Mouse (Mus musculus) midbrain, embryonic 13.5 days (tissue): ENCODE results near the gene Pmepa1. TPM values are rescaled to one million over a fixed set of nuclear protein-coding genes. Genes with fewer than 3 reads are reported as not detected.

Experiments used
- ATAC-seq: fragments of 200-750 bp; cut with Nextera tagmentation; 2 replicates; pipeline ENCODE4 v1.8.0; 2017; ENCODE audit warnings: mild to moderate bottlenecking, moderate TSS enrichment, moderate library complexity
- H3K27ac ChIP-seq: fragments of 300-500 bp; sonication (generic); 2 replicates; pipeline ENCODE4 v1.5.1; 2015; ENCODE audit warnings: inconsistent platforms, mild to moderate bottlenecking, moderate library complexity
- H3K27me3 ChIP-seq: fragments of 300-500 bp; sonication (generic); 2 replicates; pipeline ENCODE4 v1.6.1; 2015; ENCODE audit warnings: mild to moderate bottlenecking, inconsistent platforms
- H3K36me3 ChIP-seq: fragments of 300-500 bp; sonication (generic); 2 replicates; pipeline ENCODE4 v1.6.1; 2015; ENCODE audit warnings: mild to moderate bottlenecking, inconsistent platforms
- H3K4me1 ChIP-seq: fragments of 300-500 bp; sonication (generic); replicated peaks from 2 replicates; pipeline ENCODE4 v1.6.1; 2015; ENCODE audit warnings: inconsistent platforms
- H3K4me2 ChIP-seq: fragments of 300-500 bp; sonication (generic); replicated peaks from 2 replicates; pipeline ENCODE4 v1.6.1; 2015; ENCODE audit warnings: moderate library complexity, mild to moderate bottlenecking, inconsistent platforms
- H3K4me3 ChIP-seq: fragments of 300-500 bp; sonication (generic); replicated peaks from 2 replicates; pipeline ENCODE4 v1.5.1; 2015; ENCODE audit warnings: mild to moderate bottlenecking, inconsistent platforms
- H3K9ac ChIP-seq: fragments of 300-500 bp; sonication (generic); replicated peaks from 2 replicates; pipeline ENCODE4 v1.6.1; 2015; ENCODE audit warnings: mild to moderate bottlenecking, inconsistent platforms
- H3K9me3 ChIP-seq: fragments of 300-500 bp; sonication (generic); 2 replicates; pipeline ENCODE4 v1.6.1; 2016; ENCODE audit warnings: mild to moderate bottlenecking, inconsistent platforms
- WGBS: fragments of 180-500 bp; shearing (Covaris S2); methylation state at CpG from one replicate; pipeline ENCODE4 v1.1.7; 2015; 5-methylcytosine and 5-hydroxymethylcytosine counted together
- polyA plus RNA-seq: library from polyadenylated mRNA; unstranded; fragments of >200 nt; fragmentation: Nextera tagmentation; extraction: Ambion mirVana; gene quantifications from 2 replicates; pipeline ENCODE4 v1.2.1, GENCODE M21; 2015

Pmepa1 gene
- polyA plus RNA-seq, 1 experiment from 2014 or later, result 4.7 TPM

DNA sequence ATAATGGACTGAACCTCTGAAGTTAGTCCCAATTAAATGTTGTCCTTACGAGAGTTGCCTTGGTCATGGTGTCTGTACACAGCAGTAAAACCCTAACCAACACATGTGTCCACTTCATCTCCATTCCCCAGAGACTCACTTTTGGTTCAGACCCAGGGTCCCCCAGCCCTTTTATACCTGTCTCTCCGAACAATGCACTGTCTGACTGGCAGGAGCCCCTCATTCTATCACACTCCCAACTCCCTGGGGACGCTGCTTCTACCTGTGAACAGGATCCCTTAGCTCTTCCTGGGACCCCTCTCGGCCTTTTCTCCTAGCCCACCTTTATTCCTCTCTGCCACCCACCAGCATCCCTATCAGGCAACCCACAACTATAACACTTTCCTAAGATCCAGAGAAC, 81.5 kb downstream of the Pmepa1 start:
- Histone ChIP-seq H3K4me3 (no peak overlapping the region), H3K36me3 (no peaks in the 10 kb centered on the region), H3K4me2 (no peak overlapping the region), H3K27ac (no peak overlapping the region), H3K27me3 (no peaks in the 10 kb centered on the region), H3K9me3 (no peaks in the 10 kb centered on the region), H3K4me1 (no peaks in the 10 kb centered on the region), H3K9ac (no peak overlapping the region)
- no peak for ATAC-seq
- WGBS, result 89% methylated on average over 4 of the region's 4 CpGs

DNA sequence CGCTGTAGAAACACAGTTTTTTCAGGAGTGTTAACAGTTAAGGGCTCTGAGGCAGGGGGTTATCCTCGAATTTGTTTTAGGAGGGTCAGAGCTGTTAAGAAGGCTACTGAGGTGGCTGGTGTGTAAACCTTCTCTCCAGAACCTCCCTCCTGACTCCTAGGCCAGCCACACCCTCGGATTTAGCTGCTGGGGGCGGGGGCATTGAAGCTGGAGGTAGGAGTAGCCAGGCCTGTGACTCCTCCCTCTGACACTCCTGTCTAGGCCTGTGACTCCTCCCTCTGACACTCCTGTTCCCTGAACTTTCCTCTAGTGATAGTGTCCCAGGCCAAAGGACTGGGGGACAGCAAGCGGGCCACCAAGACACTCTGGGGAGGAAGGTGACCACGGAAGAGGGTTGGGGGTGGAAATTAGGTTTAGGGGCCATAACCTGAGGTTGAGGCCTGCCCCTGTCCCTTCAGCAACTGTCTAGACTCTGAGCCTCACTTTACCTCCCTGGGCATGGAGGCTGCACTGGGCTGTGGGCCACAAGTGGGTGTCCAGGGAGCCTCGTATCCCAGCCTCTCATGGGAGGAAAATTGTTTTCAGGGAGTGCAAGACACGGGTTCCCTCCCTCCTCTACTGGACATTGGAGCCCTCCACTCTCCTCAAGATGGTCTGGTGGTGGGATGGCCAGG, 89.0 kb downstream of the Pmepa1 start:
- Histone ChIP-seq H3K36me3 (no peaks in the 10 kb centered on the region), H3K9ac (no peak overlapping the region), H3K4me3 (no peak overlapping the region), H3K4me1 (no peaks in the 10 kb centered on the region), H3K27me3 (peaks cover 11% of the 10 kb centered on the region; the same call in 1 of the 2 replicates), H3K4me2 (no peak overlapping the region), H3K27ac (no peak overlapping the region), H3K9me3 (no peaks in the 10 kb centered on the region)
- WGBS, result 35% methylated on average over 8 of the region's 8 CpGs
- no peak for ATAC-seq

DNA sequence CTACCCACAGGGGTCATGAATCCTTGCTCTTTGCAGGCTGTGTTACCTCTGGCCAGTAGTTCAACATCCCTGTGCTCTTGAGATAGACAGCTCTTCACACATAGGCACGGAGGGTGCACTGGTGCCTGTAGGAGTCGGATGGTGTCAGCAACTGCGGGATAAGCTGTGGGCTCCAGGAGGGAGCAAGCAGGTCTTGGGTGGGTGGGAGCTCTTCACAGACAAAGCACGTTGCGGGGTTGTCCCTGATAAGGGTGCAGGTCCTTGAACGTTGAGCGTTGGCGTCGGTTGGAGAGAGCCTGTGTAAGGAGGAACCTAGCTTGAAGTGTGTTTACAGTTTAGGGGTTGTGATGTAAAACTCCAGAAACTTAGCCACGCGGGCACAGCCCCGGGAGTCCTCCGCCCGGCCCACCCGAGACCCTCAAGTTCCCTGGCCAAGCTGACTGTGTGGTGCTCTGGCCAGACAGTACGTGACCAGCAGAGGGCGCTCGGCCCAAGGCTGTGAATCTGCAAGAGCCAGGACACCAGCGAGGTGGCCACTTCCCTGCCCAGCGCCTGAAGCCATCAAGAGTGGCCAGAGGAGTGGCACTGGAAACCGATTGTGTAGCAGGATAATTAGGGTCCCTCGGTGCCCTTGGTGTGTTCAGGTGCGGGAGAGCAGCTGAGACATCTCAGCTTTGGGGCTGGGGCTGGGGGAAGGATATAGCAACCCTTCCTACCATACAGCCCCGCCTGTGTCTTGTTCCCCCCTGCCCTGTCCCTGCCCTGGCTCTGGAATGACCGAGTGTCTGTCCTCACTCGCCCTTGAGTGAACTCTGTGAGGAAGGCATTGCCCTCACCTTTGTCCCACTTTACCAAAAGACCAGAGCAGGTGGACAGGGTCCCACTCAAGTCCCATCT, 90.0 kb downstream of the Pmepa1 start:
- Histone ChIP-seq H3K4me1 (no peaks in the 10 kb centered on the region), H3K27ac (no peak overlapping the region), H3K36me3 (no peaks in the 10 kb centered on the region), H3K9ac (no peak overlapping the region), H3K4me2 (no peak overlapping the region), H3K4me3 (no peak overlapping the region), H3K9me3 (no peaks in the 10 kb centered on the region), H3K27me3 (peaks cover 11% of the 10 kb centered on the region; the same call in 1 of the 2 replicates)
- WGBS, result 34% methylated on average over 26 of the region's 26 CpGs
- ATAC-seq, result peak; percentile 62

DNA sequence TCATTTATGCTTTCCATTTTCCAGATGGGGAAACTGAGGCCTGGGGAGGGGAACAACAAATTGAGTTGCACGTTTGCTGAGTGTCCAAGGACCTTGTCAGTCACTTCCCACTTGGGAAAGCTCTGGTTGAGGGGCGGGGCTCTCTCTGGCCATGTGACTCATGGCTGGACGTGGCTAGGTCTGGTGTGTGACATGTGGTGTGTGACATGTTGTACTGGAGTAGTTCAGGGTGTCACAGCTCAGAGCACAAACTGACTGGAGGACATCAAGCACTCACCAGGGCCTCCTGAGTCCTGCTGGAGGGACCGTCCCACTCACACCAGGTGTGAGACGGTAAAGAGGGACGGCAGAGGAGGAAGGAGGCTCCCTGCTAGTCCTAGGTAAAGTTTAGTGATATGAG, 91.1 kb downstream of the Pmepa1 start:
- Histone ChIP-seq H3K4me2 (no peak overlapping the region), H3K27me3 (peaks cover 11% of the 10 kb centered on the region; the same call in 1 of the 2 replicates), H3K9ac (no peak overlapping the region), H3K4me3 (no peak overlapping the region), H3K27ac (no peak overlapping the region), H3K36me3 (no peaks in the 10 kb centered on the region), H3K4me1 (no peaks in the 10 kb centered on the region), H3K9me3 (no peaks in the 10 kb centered on the region)
- no peak for ATAC-seq
- WGBS, result 71% methylated on average over 6 of the region's 6 CpGs

DNA sequence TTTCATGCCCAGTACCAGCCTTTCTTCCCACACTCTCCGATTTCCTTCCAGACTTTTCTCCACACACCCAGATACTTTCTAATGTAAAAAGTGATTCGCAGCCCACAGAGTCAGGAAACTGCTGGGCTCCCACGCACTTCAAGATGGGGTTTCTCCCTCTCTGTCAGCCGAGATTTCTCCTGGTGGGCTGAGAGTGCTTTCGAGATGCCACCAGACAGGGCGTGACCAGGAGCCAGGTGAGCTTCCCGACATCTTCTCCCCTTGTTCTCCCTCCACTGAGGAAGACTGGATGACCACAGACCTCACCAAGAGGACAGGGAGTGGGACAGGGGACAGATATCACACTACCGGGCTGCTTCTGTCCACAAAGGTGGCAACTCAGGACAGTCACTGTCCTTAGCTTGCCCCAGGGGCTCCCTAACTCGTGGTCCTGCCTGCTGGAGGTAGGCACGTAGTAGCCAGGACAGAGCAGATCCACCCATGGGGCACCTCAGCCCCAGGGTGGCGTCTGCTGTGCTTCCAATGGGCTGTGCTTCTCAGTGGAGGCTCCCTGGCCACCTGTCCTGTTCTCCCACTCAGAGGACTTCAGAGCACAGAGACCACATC, 91.8 kb downstream of the Pmepa1 start:
- Histone ChIP-seq H3K4me1 (no peaks in the 10 kb centered on the region), H3K9me3 (no peaks in the 10 kb centered on the region), H3K4me2 (no peak overlapping the region), H3K4me3 (no peak overlapping the region), H3K9ac (no peak overlapping the region), H3K27ac (no peak overlapping the region), H3K27me3 (peaks cover 11% of the 10 kb centered on the region; the same call in 1 of the 2 replicates), H3K36me3 (no peaks in the 10 kb centered on the region)
- WGBS, result 62% methylated on average over 11 of the region's 11 CpGs
- no peak for ATAC-seq

DNA sequence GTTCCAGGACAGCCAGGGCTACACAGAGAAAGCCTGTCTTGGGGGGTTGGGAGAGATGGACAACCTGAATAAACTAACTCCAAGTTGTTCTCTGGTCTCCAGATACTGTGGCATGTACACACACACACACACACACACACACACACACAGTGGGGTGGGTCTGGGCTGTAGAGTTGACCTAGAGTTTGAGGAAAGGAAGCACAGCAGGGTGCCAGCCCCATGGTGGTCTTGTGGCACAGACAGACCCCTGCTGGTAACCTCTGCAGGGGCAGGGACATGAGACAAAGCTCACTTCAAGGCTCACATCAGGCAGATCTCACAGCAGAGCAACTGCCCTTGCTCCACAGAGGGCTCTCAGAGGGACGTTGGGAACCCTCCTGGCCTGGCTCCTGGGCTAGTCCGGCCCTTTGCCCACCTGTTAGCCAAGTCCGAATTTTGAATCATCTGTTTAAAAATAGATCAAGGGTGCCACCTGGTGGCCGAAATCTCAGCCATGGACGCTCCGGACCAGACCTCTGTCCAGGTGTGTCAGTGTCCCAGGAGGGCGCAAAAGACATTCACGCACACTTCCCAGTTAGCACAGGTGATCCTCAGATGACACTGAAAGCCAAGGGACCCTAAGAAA, 92.4 kb downstream of the Pmepa1 start:
- 15% methylated on average over 8 of the region's 8 CpGs for WGBS
- Histone ChIP-seq H3K4me1 (no peaks in the 10 kb centered on the region), H3K9ac (no peak overlapping the region), H3K9me3 (no peaks in the 10 kb centered on the region), H3K36me3 (no peaks in the 10 kb centered on the region), H3K4me3 (no peak overlapping the region), H3K27me3 (peaks cover 11% of the 10 kb centered on the region; the same call in 1 of the 2 replicates), H3K27ac (no peak overlapping the region), H3K4me2 (no peak overlapping the region)
- ATAC-seq, result peak; percentile 48

DNA sequence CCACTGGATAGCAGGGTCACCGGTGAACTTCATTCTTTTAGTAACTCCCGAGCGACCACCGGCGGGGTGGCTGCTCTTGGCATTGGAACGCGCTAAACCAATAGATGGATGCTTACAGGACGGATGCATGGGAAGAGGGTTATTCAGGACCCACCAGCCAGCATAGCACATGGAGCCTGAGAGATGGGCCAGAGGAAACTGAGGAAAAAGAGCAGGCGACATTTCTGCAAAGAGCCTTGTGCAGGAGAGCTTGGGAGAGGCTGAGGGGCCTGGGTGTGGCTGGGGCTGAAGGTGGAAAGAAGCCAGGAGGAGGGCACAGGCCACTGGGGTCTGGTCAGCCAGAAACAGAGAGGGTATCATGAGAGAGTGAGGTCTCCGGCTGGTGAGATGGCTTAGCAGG, 93.0 kb downstream of the Pmepa1 start:
- no peak overlapping the region for H3K27ac ChIP-seq
- H3K4me2 ChIP-seq, result no peak overlapping the region
- H3K9ac ChIP-seq, result no peak overlapping the region
- no peaks in the 10 kb centered on the region for H3K36me3 ChIP-seq
- peaks cover 11% of the 10 kb centered on the region; the same call in 1 of the 2 replicates for H3K27me3 ChIP-seq
- no peak overlapping the region for H3K4me3 ChIP-seq
- ATAC-seq, result no peak
- H3K9me3 ChIP-seq, result no peaks in the 10 kb centered on the region
- no peaks in the 10 kb centered on the region for H3K4me1 ChIP-seq
- 96% methylated on average over 10 of the region's 10 CpGs for WGBS

DNA sequence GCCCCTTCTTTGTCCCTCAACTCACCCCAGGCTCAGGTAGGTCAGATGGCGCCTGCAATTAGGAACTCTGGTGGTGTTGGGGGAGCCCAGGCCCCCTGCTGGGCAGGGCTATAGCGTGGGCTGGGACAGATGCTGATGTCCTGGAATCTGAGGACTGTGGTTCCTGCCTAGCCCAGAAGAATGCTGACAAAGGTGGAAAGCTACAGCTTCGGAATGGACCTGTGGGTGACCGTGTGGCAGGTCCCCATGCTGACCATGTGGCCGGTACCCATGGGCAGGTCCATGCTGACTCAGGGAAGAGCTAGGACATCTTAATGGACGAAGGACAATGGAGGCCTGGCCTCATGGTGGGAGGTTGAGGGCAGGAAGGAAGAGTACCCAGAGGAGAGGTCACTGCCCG, 93.5 kb downstream of the Pmepa1 start:
- Histone ChIP-seq H3K27ac (no peak overlapping the region), H3K4me1 (no peaks in the 10 kb centered on the region), H3K9ac (no peak overlapping the region), H3K4me3 (no peak overlapping the region), H3K4me2 (no peak overlapping the region), H3K27me3 (peaks cover 11% of the 10 kb centered on the region; the same call in 1 of the 2 replicates), H3K9me3 (no peaks in the 10 kb centered on the region), H3K36me3 (no peaks in the 10 kb centered on the region)
- ATAC-seq, result no peak
- 77% methylated on average over 7 of the region's 7 CpGs for WGBS

DNA sequence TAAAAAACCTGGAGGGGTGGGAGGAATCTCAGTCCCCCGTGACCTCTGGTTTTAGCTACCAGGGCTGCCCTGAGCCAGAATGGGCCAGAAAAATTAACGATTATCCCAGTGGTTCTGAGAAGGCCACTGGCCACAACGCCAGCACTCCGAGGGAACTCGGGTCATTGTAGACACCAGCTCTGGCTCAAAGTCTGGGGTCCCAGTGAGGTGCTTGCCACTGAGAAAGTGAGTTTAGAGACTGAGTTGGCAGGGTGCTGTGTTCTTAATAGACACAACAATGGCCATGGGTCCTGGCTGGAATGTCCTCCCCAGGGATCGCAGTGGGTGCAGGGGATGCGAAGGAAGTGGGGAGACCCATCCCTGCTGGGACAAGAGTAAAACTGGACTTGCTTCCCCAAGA, 94.4 kb downstream of the Pmepa1 start:
- no peak for ATAC-seq
- peaks cover 6% of the 10 kb centered on the region; the same call in 1 of the 2 replicates for H3K27me3 ChIP-seq
- H3K9ac ChIP-seq, result no peak overlapping the region
- no peak overlapping the region for H3K27ac ChIP-seq
- H3K4me2 ChIP-seq, result no peak overlapping the region
- no peak overlapping the region for H3K4me3 ChIP-seq
- H3K36me3 ChIP-seq, result no peaks in the 10 kb centered on the region
- no peaks in the 10 kb centered on the region for H3K4me1 ChIP-seq
- WGBS, result 85% methylated on average over 7 of the region's 7 CpGs
- no peaks in the 10 kb centered on the region for H3K9me3 ChIP-seq

DNA sequence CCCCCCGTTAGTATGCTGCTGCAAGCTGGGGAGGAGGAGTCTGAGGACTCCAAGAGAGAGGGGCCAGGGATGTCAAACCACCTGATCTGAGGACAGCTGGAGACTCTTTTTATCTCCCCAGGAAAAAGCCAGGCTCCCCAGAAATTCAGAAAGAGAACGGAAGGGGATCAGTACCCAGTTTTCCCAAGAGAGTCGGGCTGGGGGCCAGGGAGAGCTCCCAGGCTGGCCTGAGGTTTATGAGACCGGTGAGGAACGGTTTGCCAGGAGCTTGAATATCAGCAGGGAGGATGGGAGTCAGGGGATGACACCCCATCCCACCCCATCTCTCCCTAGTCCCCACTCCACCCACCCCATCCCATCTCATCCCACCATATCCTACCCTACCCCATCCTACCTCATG, 94.8 kb downstream of the Pmepa1 start:
- no peak overlapping the region for H3K9ac ChIP-seq
- H3K4me2 ChIP-seq, result no peak overlapping the region
- no peak overlapping the region for H3K4me3 ChIP-seq
- H3K9me3 ChIP-seq, result no peaks in the 10 kb centered on the region
- H3K27me3 ChIP-seq, result peaks cover 6% of the 10 kb centered on the region; the same call in 1 of the 2 replicates
- ATAC-seq, result no peak
- H3K4me1 ChIP-seq, result no peaks in the 10 kb centered on the region
- 76% methylated on average over 4 of the region's 5 CpGs for WGBS
- H3K27ac ChIP-seq, result no peak overlapping the region
- no peaks in the 10 kb centered on the region for H3K36me3 ChIP-seq

DNA sequence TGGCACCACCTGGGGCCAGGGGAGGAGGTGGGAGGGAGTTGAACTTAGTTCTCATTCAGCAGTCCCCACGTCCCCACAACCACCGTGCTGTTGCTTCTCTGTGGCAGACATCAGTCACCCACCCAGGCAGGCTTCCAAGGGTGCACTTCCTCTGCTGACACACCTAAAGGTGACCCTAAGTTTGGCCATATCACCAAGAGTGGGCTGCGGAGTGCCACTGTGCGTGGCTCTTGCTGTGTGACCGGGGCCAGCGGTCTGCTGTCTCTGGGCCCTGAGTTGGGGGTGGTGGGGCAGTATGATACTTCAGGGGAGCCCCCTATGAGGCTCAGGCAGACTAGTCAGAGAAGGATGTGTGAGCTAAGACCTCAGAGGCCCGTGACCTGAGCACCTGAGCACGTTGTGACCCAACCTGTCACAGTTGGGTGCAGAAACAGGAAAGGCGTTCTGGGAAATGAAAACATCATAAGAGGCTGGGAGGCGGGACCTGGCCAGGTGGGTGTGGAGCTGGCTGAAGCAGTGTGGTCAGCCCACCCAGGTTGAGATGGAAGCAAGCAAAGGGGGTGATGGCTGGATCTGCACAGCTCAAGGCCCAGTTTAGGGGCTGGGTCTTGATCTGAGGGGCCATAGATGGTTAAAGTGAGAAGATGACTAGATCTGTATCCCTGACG, 95.5 kb downstream of the Pmepa1 start:
- Histone ChIP-seq H3K36me3 (no peaks in the 10 kb centered on the region), H3K9me3 (no peaks in the 10 kb centered on the region), H3K4me2 (no peak overlapping the region), H3K4me1 (no peaks in the 10 kb centered on the region), H3K9ac (no peak overlapping the region), H3K27ac (no peak overlapping the region), H3K4me3 (no peak overlapping the region), H3K27me3 (peaks cover 6% of the 10 kb centered on the region; the same call in 1 of the 2 replicates)
- no peak for ATAC-seq
- 80% methylated on average over 11 of the region's 11 CpGs for WGBS
